Mouse (Mus musculus) hindbrain, embryonic 14.5 days (tissue): ENCODE data around the gene Cyb5r3. TPM values are rescaled to one million over a fixed set of nuclear protein-coding genes. Genes with fewer than 3 reads are reported as not detected.

Source experiments
- ATAC-seq: fragments of 200-750 bp; cut with Nextera tagmentation; 2 replicates; pipeline ENCODE4 v1.8.0; 2017; ENCODE audit warnings: moderate number of reproducible peaks, mild to moderate bottlenecking, moderate TSS enrichment, moderate library complexity; ENCODE audit not compliant: low FRiP score
- DNase-seq: peaks from one replicate; pipeline ENCODE4 v3.0.0-alpha.2; 2015; ENCODE audit warnings: low spot score
- H3K27ac ChIP-seq: fragments of 300-500 bp; sonication (generic); 2 replicates; pipeline ENCODE4 v1.5.1; 2014; ENCODE audit warnings: mild to moderate bottlenecking, moderate library complexity
- H3K27me3 ChIP-seq: fragments of 300-500 bp; sonication (generic); 2 replicates; pipeline ENCODE4 v1.6.1; 2014; ENCODE audit warnings: mild to moderate bottlenecking, low read length, mixed read lengths; ENCODE audit not compliant: control insufficient read depth, insufficient read depth
- H3K36me3 ChIP-seq: fragments of 300-500 bp; sonication (generic); replicated peaks from 2 replicates; pipeline ENCODE4 v1.6.1; 2014; ENCODE audit not compliant: control insufficient read depth, insufficient read depth
- H3K4me1 ChIP-seq: fragments of 300-500 bp; sonication (generic); replicated peaks from 2 replicates; pipeline ENCODE4 v1.6.1; 2014; ENCODE audit warnings: antibody characterized with exemption, low read length, mixed read lengths; ENCODE audit not compliant: control insufficient read depth, insufficient read depth
- H3K4me2 ChIP-seq: fragments of 300-500 bp; sonication (generic); replicated peaks from 2 replicates; pipeline ENCODE4 v1.6.1; 2014; ENCODE audit warnings: mild to moderate bottlenecking, moderate library complexity
- H3K4me3 ChIP-seq: fragments of 300-500 bp; sonication (generic); replicated peaks from 2 replicates; pipeline ENCODE4 v1.5.1; 2014; ENCODE audit warnings: mild to moderate bottlenecking, low read length
- H3K9ac ChIP-seq: fragments of 300-500 bp; sonication (generic); 2 replicates; pipeline ENCODE4 v1.6.1; 2014
- H3K9me3 ChIP-seq: fragments of 300-500 bp; sonication (generic); 2 replicates; pipeline ENCODE4 v1.6.1; 2016; ENCODE audit warnings: low read length; ENCODE audit not compliant: control insufficient read depth
- WGBS: fragments of 180-500 bp; shearing (Covaris S2); extraction: QIAGEN DNeasy Blood & Tissue Kit; methylation state at CpG from one replicate; pipeline ENCODE4 v1.1.7; 2014; 5-methylcytosine and 5-hydroxymethylcytosine counted together
- polyA plus RNA-seq: library from polyadenylated mRNA; unstranded; fragments of >200 nt; fragmentation: Nextera tagmentation; extraction: Ambion mirVana; gene quantifications from 2 replicates; pipeline ENCODE4 v1.2.1, GENCODE M21; 2014

Cyb5r3 gene
- polyA plus RNA-seq, 1 experiment from 2014 or later, result 129 TPM

DNA sequence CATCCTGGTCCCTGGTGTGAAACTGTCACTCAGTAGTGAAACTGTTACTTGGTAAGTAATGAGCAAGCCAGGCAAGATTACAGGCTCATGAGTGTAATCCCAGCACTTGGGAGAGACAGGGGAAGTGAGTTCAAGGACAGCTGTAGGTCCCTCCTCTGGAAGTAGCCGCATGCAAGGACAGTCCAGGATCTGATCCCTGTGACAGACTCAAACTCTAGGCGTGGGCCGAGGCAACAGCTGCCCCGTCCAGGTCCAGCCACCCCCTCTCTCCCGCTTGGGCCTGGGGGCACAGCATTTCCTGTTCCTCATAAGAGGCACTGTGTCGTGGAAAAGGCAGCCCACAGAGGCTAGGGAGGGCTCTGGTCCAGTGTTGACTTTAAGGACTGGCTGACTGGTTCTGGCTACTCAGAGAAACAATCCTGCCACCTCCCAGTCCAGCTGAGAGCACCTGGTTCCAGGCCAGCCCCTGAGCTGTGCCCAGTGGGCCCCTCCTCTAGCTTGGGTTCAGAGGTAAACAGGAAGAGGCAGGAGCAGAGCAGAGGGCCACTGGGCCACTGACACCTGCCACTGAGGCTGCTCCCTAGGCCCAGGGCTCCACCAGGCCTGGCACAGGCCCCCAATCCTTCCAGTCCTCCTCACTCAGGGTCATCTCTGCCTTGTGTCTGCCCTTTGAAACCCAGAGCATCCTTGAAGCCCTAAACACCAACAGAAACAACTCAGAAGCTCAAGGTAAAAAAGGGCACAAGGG is 16.5 kb downstream of the Cyb5r3 start:
- Histone ChIP-seq H3K4me2 (no peak overlapping the region), H3K9me3 (no peaks in the 10 kb centered on the region), H3K4me3 (no peak overlapping the region), H3K27me3 (no peaks in the 10 kb centered on the region), H3K4me1 (no peaks in the 10 kb centered on the region), H3K27ac (no peak overlapping the region), H3K36me3 (peaks cover 51% of the 10 kb centered on the region), H3K9ac (no peak overlapping the region)
- no peak for DNase-seq
- WGBS, result 90% methylated on average over 6 of the region's 6 CpGs
- no peak for ATAC-seq

DNA sequence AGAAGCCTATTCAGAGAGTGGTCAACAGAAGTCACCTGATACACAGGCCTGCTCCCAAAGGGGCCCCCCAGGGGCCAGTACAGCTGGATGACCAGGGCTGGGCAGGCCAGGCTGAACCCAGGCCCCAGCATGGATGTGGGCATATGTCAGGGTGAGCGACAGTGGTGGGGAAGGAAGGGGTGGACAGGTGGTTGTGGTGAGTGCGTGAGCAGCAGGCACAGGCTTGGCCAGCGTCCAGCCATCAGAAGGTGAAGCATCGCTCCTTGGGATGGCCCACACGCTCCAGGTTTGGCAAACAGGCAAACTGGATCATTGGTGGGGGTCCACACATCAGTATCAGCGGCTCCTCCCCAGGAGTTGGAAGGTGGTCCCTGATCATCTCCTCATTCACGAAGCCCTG is 18.1 kb downstream of the Cyb5r3 start:
- DNase-seq (no peak), ATAC-seq (no peak)
- WGBS, result 98% methylated on average over 7 of the region's 7 CpGs

DNA sequence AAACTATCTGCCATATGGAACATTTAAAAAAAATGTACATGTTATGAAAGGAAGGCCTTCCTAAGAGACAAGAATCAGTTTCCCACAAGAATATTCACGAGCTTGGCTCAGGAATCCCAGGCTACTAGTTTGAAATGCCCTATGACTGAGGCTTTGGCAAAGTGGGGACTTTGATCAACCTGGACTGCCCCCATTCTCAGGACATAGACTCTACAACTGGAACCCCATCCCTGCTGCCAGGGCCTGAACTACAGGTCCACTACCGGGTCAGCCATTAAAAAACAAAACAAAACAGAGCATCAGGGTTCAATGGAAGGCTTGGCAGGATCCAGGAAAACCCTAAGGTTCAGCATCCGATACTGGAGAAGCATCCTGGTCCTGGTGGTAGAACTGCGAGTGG is 21.7 kb downstream of the Cyb5r3 start:
- Histone ChIP-seq H3K4me3 (no peak overlapping the region), H3K4me2 (no peak overlapping the region), H3K27ac (no peak overlapping the region), H3K4me1 (peaks cover 10% of the 10 kb centered on the region), H3K36me3 (peaks cover 25% of the 10 kb centered on the region), H3K9me3 (no peaks in the 10 kb centered on the region), H3K27me3 (no peaks in the 10 kb centered on the region), H3K9ac (no peak overlapping the region)
- 94% methylated on average over 4 of the region's 4 CpGs for whole genome bisulfite sequencing
- no peak for DNase-seq
- ATAC-seq, result no peak

More for the DNA sequence above, 18.1 kb downstream of the Cyb5r3 start:
- H3K27me3 ChIP-seq, result no peaks in the 10 kb centered on the region
- H3K4me2 ChIP-seq, result no peak overlapping the region
- H3K9ac ChIP-seq, result no peak overlapping the region
- no peaks in the 10 kb centered on the region for H3K9me3 ChIP-seq
- H3K36me3 ChIP-seq, result peaks cover 37% of the 10 kb centered on the region
- H3K4me1 ChIP-seq, result no peaks in the 10 kb centered on the region; the same call in 1 of the 2 replicates
- no peak overlapping the region for H3K27ac ChIP-seq
- no peak overlapping the region for H3K4me3 ChIP-seq

DNA sequence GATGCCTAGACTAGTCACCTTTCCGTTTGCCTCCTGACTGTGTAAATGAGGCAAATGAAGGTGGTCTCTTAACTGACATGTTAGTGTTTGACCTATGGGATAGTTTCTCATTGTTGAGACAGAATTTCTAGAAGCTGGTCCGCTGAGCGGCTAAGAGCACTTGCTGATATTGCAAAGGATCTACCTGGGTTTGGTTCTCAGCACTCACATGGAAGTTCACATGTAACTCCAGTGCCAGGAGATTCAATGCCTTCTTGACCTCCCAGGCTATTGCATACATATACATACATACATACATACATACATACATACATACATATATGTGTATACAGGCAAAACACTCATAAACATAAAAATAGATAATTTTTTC is 22.3 kb downstream of the Cyb5r3 start:
- ATAC-seq, result no peak

DNA sequence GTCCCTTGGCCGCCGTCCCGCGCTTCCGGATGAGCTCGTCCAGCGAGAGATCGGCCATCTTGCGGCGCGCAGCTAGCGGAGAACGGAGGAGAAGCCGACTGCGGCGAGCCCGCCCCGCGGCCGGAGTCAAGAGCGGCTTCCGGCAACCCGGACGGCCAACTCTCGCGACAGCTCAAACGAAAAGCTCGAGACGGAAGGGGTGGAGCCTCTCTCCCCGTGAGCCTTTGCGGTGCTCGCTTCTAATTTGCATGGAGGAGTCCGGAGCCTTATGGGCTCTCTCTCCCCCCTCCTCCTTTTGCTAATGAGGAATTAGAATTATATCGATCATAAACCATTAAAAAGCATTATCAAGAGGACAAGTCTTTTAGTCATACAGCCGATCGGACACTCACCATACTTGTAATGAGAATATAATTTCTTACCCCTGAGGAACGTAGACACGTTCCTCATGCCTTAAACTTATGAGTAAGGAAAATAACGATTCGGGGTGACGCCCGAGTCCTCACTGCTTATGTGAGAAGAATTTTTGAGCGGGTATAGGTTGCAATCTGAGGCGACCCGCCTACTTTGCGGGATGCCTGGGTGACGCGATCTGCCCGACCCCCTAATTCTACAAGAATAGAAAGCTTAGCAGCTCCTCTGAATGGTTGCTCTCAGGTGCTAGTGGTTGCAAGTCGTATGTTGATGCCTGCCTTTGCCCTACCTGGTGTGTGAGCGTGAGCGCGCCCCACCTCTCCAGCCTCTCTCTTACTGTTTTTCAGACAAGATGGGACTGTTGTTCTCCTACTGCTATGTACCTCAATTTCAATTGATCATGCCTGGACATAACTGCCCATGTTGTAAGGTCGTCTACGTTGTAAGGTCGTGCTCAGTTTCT is 23.0 kb downstream of the Cyb5r3 start, which contains the start of gene Poldip3:
Poldip3 (minus strand) TSS at position 189 of the 877 bp plus-strand sequence.
- H3K4me2 ChIP-seq, result peak within 1 kb of the TSS; percentile 93
- H3K27me3 ChIP-seq, result no peaks in the 10 kb centered on the region
- peak within 1 kb of the TSS; percentile 89 for H3K9ac ChIP-seq
- peaks cover 10% of the 10 kb centered on the region for H3K4me1 ChIP-seq
- peak within 1 kb of the TSS; percentile 98 for H3K27ac ChIP-seq
- H3K4me3 ChIP-seq, result peak within 1 kb of the TSS; percentile 82
- DNase-seq, result peak; percentile 99
- peak; percentile 94 for ATAC-seq
- peaks cover 22% of the 10 kb centered on the region for H3K36me3 ChIP-seq
- under 1% methylated on average over 56 of the region's 56 CpGs for WGBS
- no peaks in the 10 kb centered on the region for H3K9me3 ChIP-seq

More for the DNA sequence above, 22.3 kb downstream of the Cyb5r3 start:
- Histone ChIP-seq H3K9ac (peak overlapping the region; percentile 89), H3K4me2 (peak overlapping the region; percentile 93), H3K36me3 (peaks cover 22% of the 10 kb centered on the region), H3K27me3 (no peaks in the 10 kb centered on the region), H3K9me3 (no peaks in the 10 kb centered on the region), H3K4me3 (peak overlapping the region; percentile 82), H3K4me1 (peaks cover 10% of the 10 kb centered on the region), H3K27ac (peak overlapping the region; percentile 98)
- no peak for DNase-seq
- WGBS, result 33% methylated on average over 3 of the region's 3 CpGs

DNA sequence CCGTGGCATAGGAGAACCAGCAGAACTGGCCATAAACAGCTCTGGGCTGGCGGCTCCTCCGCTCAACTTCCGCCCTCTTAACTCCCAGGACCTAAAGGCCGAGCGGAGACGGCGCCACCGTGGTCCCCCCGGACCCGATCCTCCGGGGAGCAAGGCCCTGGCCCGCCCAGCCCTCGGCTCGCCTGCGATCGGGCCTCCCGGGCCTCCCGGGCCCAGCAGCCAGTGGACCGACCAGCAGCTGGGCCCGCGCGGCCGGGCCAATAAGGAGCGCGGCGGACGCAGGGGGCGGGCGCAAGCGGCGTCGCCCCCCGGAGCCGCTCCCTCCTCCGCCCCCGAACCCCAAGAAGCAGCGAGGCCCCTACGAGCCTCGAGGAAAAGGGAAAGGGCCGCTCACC is 23.6 kb downstream of the Cyb5r3 start:
- Histone ChIP-seq H3K27me3 (no peaks in the 10 kb centered on the region), H3K36me3 (peaks cover 23% of the 10 kb centered on the region), H3K4me3 (peak overlapping the region; percentile 82), H3K4me1 (peaks cover 10% of the 10 kb centered on the region), H3K27ac (peak overlapping the region; percentile 98), H3K9me3 (no peaks in the 10 kb centered on the region), H3K9ac (peak overlapping the region; percentile 89), H3K4me2 (peak overlapping the region; percentile 93)
- DNase-seq, result no peak
- WGBS, result 1% methylated on average over 36 of the region's 41 CpGs
- ATAC-seq, result peak; percentile 82

DNA sequence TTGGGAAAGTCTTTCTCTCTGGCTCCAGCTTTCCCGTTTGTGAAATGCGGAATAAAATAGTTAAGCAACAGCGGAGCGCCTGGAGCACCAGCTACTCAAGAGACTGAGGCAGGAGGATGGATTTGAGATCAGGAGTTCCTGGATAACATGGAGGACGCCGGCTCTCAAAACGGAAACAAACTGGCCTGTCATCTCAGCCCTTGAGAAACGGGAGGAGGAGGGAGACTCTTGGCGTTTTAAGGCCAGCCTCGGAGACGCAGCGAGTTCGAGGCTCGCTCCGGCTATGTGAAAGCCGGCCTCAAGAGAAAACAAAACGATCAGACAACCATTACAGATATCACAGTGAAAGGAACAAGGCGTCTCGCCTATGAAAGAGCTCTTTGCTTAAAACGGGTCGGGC is 24.0 kb downstream of the Cyb5r3 start:
- Histone ChIP-seq H3K4me2 (peak overlapping the region; percentile 93), H3K36me3 (peaks cover 19% of the 10 kb centered on the region), H3K4me3 (peak overlapping the region; percentile 82), H3K27ac (peak overlapping the region; percentile 98), H3K27me3 (no peaks in the 10 kb centered on the region), H3K9me3 (no peaks in the 10 kb centered on the region), H3K9ac (peak overlapping the region; percentile 89), H3K4me1 (peaks cover 12% of the 10 kb centered on the region)
- 4% methylated on average over 21 of the region's 21 CpGs for WGBS
- DNase-seq (peak; percentile 31), ATAC-seq (no peak)

DNA sequence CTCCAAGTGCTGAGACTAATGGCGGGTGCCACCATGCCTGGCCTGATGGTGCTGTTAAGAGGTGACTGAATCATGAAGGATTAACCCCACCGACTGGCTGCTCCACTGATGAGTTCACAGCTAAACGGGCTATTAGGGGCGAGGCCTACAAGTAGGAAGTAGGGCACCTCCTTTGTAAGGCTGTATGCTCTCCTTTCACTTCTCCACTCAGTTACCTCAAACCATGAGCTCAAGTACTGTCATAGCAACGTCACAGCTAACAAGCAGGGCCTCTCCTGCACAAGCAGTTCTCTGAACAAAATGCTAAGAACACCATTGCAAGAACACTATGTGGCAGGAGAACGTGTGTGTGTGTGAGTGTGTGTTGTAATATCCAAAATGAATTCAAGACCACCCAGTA is 26.9 kb downstream of the Cyb5r3 start:
- Histone ChIP-seq H3K36me3 (peaks cover 19% of the 10 kb centered on the region), H3K4me1 (peaks cover 22% of the 10 kb centered on the region), H3K4me3 (no peak overlapping the region), H3K9ac (no peak overlapping the region), H3K9me3 (no peaks in the 10 kb centered on the region), H3K4me2 (no peak overlapping the region), H3K27ac (no peak overlapping the region), H3K27me3 (no peaks in the 10 kb centered on the region)
- WGBS, result 89% methylated on average over 6 of the region's 6 CpGs
- DNase-seq (no peak), ATAC-seq (no peak)

DNA sequence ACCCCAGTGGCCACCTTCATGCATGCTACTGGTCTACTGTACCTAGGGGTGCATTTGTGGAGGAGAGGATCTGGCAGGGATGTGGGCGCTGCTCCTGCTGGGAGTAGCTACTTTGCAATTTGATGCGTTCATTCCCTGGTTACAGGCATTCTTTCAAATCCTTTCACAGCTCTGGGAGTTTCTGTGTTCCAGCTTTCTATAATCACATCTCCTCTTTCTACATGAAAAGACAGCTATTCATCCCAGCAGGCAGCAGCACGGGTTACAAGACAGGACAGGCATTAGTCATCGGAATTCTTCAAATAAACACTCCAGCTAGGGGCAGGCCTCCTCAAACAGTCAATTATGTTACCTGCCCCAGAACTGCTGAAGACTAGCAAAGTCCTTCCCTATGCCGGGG is 29.5 kb downstream of the Cyb5r3 start:
- H3K36me3 ChIP-seq, result peaks cover 24% of the 10 kb centered on the region
- ATAC-seq, result no peak
- H3K4me2 ChIP-seq, result no peak overlapping the region
- 36% methylated on average over 5 of the region's 5 CpGs for WGBS
- no peaks in the 10 kb centered on the region for H3K9me3 ChIP-seq
- H3K4me1 ChIP-seq, result peaks cover 17% of the 10 kb centered on the region
- H3K27me3 ChIP-seq, result no peaks in the 10 kb centered on the region
- no peak for DNase-seq
- no peak overlapping the region for H3K27ac ChIP-seq
- no peak overlapping the region for H3K9ac ChIP-seq
- H3K4me3 ChIP-seq, result no peak overlapping the region
